Mouse (Mus musculus): ENCODE results near the gene Pla2g4e.

DNA sequence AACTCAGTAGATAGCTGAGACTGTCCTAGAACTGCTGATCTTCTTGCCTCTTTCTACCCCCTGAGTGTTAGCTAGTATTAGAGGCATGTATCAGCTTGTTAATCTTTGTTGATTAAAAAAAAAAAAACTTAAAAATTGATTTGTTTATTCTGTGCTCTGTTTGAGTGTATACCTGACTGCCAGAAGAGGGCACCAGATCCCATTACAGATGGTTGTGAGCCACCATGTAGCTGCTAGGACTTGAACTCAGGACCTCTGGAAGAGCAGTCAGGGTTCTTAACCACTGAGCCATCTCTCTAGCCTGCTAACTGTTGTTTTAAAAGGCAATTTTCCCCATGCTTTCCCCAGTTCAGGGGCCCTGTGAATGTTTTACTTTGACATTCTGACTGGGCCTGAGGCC, 66.2 kb downstream of the Pla2g4e start:
- TF ChIP-seq EP300 (IDR thresholded peaks at IDR 0.05; ENCODE audit: low read depth) (no peak), CTCF (IDR thresholded peaks at IDR 0.05; ENCODE audit: low read depth) (peak; percentile 23; the same call in 1 of the 2 replicates)
